In genomic region chr8:88266801-88267403, GRCm38 (mm10) we compare ENCODE assay signal across 16 mouse cellular contexts. TPM values are rescaled to one million over a fixed set of nuclear protein-coding genes. Genes with fewer than 3 reads are reported as not detected.
A peak's percentile ranks its signal among the peaks of the same experiment; 100 is the strongest.
DNase-seq lines count a peak whose midpoint lies in the region; ATAC-seq and TF ChIP-seq lines count a peak whose summit lies in the region.
"Had no signal": no experiment of that assay in that cellular context is flagged by ENCODE, and none has a peak within 500 bp of the region (broad histone marks: within the 10 kb centered on the region; RNA-seq: fewer than 3 reads in every experiment).

No protein-coding gene starts in this region.

- H3K4me2 ChIP-seq in lung, postnatal 0 days (replicated peaks; ENCODE audit: low read depth, low read length) = 0 out of 2 replicates have a peak overlapping the region, but pooled peaks have one; percentile 17
- H3K4me2 ChIP-seq: embryonic facial prominence, embryonic 15.5 days; heart, embryonic 11.5 days; hindbrain, embryonic 14.5 days; limb, embryonic 15.5 days; liver, embryonic 13.5 days; midbrain, embryonic 11.5 days had no signal

- TF ChIP-seq POLR2A in lung, adult 2 months (IDR thresholded peaks at IDR 0.05; ENCODE audit: borderline replicate concordance, extremely low read depth, low read depth, low read length) = 0 out of 2 replicates have a peak, but pooled peaks have one; percentile 11
- no peak for TF ChIP-seq POLR2A in thymus, adult 2 months (IDR thresholded peaks at IDR 0.05; ENCODE audit: control insufficient read depth, extremely low read depth, insufficient read depth, low read length, poor library complexity)

- WGBS in lung, adult 2 months = 60% methylated on average over 14 of the region's 14 CpGs
- WGBS in thymus, adult 2 months = 55% methylated on average over 14 of the region's 14 CpGs
- WGBS in lung, postnatal 0 days = 55% methylated on average over 14 of the region's 14 CpGs
- 89% methylated on average over 14 of the region's 14 CpGs for WGBS in embryonic facial prominence, embryonic 10.5 days

- DNase-seq in lung, adult 2 months = peak; percentile 26
- DNase-seq in lung, postnatal 25 days (ENCODE audit: low spot score) = no peak
- DNase-seq in thymus, postnatal 25 days = peak; percentile 19
- no peak for DNase-seq in thymus, adult 2 months
- DNase-seq in lung, postnatal 0 days (ENCODE audit: low spot score) = peak; percentile 82
- no peak for DNase-seq in right cerebral cortex, adult 18-20 months
- DNase-seq in embryonic facial prominence, embryonic 10.5 days (ENCODE audit: low spot score) = no peak

- H3K4me1 ChIP-seq in lung, adult 2 months (ENCODE audit: control insufficient read depth, insufficient read depth, low read length) = peaks cover 9% of the 10 kb centered on the region
- peaks cover 13% of the 10 kb centered on the region for H3K4me1 ChIP-seq in thymus, adult 2 months (replicated peaks; ENCODE audit: control insufficient read depth, insufficient read depth, low read length)
- peaks cover 9% of the 10 kb centered on the region; the same call in 1 of the 2 replicates for H3K4me1 ChIP-seq in lung, postnatal 0 days (ENCODE audit: insufficient read depth, low read depth, low read length)
- H3K4me1 ChIP-seq in embryonic facial prominence, embryonic 10.5 days = peaks cover 24% of the 10 kb centered on the region

- TF ChIP-seq EP300 in lung, postnatal 0 days (IDR thresholded peaks at IDR 0.05) = no peak

- TF ChIP-seq CTCF in lung, adult 2 months (IDR thresholded peaks at IDR 0.05; ENCODE audit: insufficient read depth, low read length) = no peak
- no peak for TF ChIP-seq CTCF in thymus, adult 2 months (IDR thresholded peaks at IDR 0.05; ENCODE audit: borderline replicate concordance, control insufficient read depth, extremely low read depth, insufficient read depth, low read length, poor library complexity)
- no peak for TF ChIP-seq CTCF in lung, postnatal 0 days (IDR thresholded peaks at IDR 0.05)

- ATAC-seq in lung, postnatal 0 days = peak; percentile 79
- ATAC-seq: activated CD4-positive, CD25-positive, alpha-beta regulatory T cell, adult 4 months; intestine, postnatal 0 days had no signal

- no peaks in the 10 kb centered on the region for H3K36me3 ChIP-seq in thymus, adult 2 months (ENCODE audit: control insufficient read depth, insufficient read depth, low read length)
- no peaks in the 10 kb centered on the region for H3K36me3 ChIP-seq in lung, postnatal 0 days (ENCODE audit: insufficient read depth, low read length)
- no peaks in the 10 kb centered on the region for H3K36me3 ChIP-seq in embryonic facial prominence, embryonic 10.5 days (replicated peaks)
- H3K36me3 ChIP-seq: embryonic facial prominence, embryonic 15.5 days; limb, embryonic 10.5 days; limb, embryonic 15.5 days; liver, embryonic 13.5 days had no signal

- H3K9me3 ChIP-seq in lung, postnatal 0 days (ENCODE audit: low read length) = no peaks in the 10 kb centered on the region
- no peaks in the 10 kb centered on the region for H3K9me3 ChIP-seq in embryonic facial prominence, embryonic 10.5 days
- H3K9me3 ChIP-seq: embryonic facial prominence, embryonic 15.5 days; limb, embryonic 10.5 days; limb, embryonic 15.5 days; liver, embryonic 13.5 days had no signal

- no peak overlapping the region for H3K27ac ChIP-seq in thymus, adult 2 months (ENCODE audit: control insufficient read depth, insufficient read depth, low read length)
- H3K27ac ChIP-seq in lung, postnatal 0 days (ENCODE audit: low read length) = peak overlapping the region; percentile 76
- no peak overlapping the region for H3K27ac ChIP-seq in embryonic facial prominence, embryonic 10.5 days (replicated peaks)
- H3K27ac ChIP-seq: hindbrain, embryonic 14.5 days; limb, embryonic 10.5 days; limb, embryonic 15.5 days; liver, embryonic 13.5 days had no signal

- no peaks in the 10 kb centered on the region for H3K27me3 ChIP-seq in thymus, adult 2 months (ENCODE audit: control insufficient read depth, insufficient read depth, low read length)
- no peaks in the 10 kb centered on the region for H3K27me3 ChIP-seq in lung, postnatal 0 days (replicated peaks; ENCODE audit: insufficient read depth, low read length)
- H3K27me3 ChIP-seq in embryonic facial prominence, embryonic 10.5 days (replicated peaks; ENCODE audit: low read depth, poor library complexity, severe bottlenecking) = peaks cover 23% of the 10 kb centered on the region

- no peak overlapping the region for H3K9ac ChIP-seq in lung, postnatal 0 days (replicated peaks; ENCODE audit: low read depth)
- H3K9ac ChIP-seq: embryonic facial prominence, embryonic 15.5 days; hindbrain, embryonic 14.5 days; limb, embryonic 15.5 days; liver, embryonic 13.5 days had no signal

- H3K4me3 ChIP-seq in lung, adult 2 months (replicated peaks; ENCODE audit: extremely low read depth, low read depth, low read length) = no peak overlapping the region
- no peak overlapping the region for H3K4me3 ChIP-seq in thymus, adult 2 months (ENCODE audit: control insufficient read depth, insufficient read depth, low read length)
- H3K4me3 ChIP-seq in lung, postnatal 0 days (ENCODE audit: low read depth, low read length) = no peak overlapping the region
- no peak overlapping the region for H3K4me3 ChIP-seq in embryonic facial prominence, embryonic 10.5 days
- H3K4me3 ChIP-seq: embryonic facial prominence, embryonic 15.5 days; limb, embryonic 10.5 days; limb, embryonic 15.5 days; liver, embryonic 13.5 days had no signal

RNA-seq across cellular contexts. Expression of gene Adcy7, which starts 5.3 kb away (rescaled TPM):
- polyA plus RNA-seq in lung, adult 2 months (2012; rRNA removed) = 57.0 and 60.0 TPM in 2 replicates
- polyA plus RNA-seq in thymus, adult 2 months (2012; rRNA removed) = 61.7 and 63.7 TPM in 2 replicates
- polyA plus RNA-seq in lung, postnatal 0 days (2015; fragmentation: Nextera tagmentation; extraction: Ambion mirVana) = 16.5 and 17.6 TPM in 2 replicates
- 2.4 and 2.6 TPM in 2 replicates for polyA plus RNA-seq in embryonic facial prominence, embryonic 10.5 days (2016; fragmentation: Nextera tagmentation; extraction: Ambion mirVana)

Comparison
In these comparisons a context has a peak if more than half of its experiments do, and no peak if none do; other contexts are left out.
1. DNase-seq: peak in lung, adult 2 months (single experiment), thymus, postnatal 25 days (single experiment) and lung, postnatal 0 days (single experiment); none in lung, postnatal 25 days (single experiment), thymus, adult 2 months (single experiment), right cerebral cortex, adult 18-20 months (single experiment) and embryonic facial prominence, embryonic 10.5 days (single experiment).